Mouse (Mus musculus) limb, embryonic 13.5 days (tissue): Measurements from ENCODE around the gene Tubd1. TPM values are rescaled to one million over a fixed set of nuclear protein-coding genes. Genes with fewer than 3 reads are reported as not detected.

Experiments used
- ATAC-seq: fragments of 200-750 bp; cut with Nextera tagmentation; 2 replicates; pipeline ENCODE4 v1.8.0; 2017; ENCODE audit warnings: low read depth, moderate number of reproducible peaks, moderate TSS enrichment; ENCODE audit not compliant: low FRiP score
- H3K27ac ChIP-seq: fragments of 300-500 bp; sonication (generic); 2 replicates; pipeline ENCODE4 v1.5.1; 2015; ENCODE audit warnings: inconsistent platforms, mild to moderate bottlenecking, moderate library complexity
- H3K27me3 ChIP-seq: fragments of 300-500 bp; sonication (generic); 2 replicates; pipeline ENCODE4 v1.6.1; 2015; ENCODE audit warnings: mild to moderate bottlenecking, inconsistent platforms
- H3K36me3 ChIP-seq: fragments of 300-500 bp; sonication (generic); 2 replicates; pipeline ENCODE4 v1.6.1; 2015; ENCODE audit warnings: inconsistent platforms, mild to moderate bottlenecking, moderate library complexity
- H3K4me1 ChIP-seq: fragments of 300-500 bp; sonication (generic); 2 replicates; pipeline ENCODE4 v1.6.1; 2015; ENCODE audit warnings: inconsistent platforms
- H3K4me2 ChIP-seq: fragments of 300-500 bp; sonication (generic); replicated peaks from 2 replicates; pipeline ENCODE4 v1.6.1; 2015; ENCODE audit warnings: inconsistent platforms, mild to moderate bottlenecking, moderate library complexity
- H3K4me3 ChIP-seq: fragments of 300-500 bp; sonication (generic); 2 replicates; pipeline ENCODE4 v1.5.1; 2015; ENCODE audit warnings: moderate library complexity, mild to moderate bottlenecking, inconsistent platforms
- H3K9ac ChIP-seq: fragments of 300-500 bp; sonication (generic); 2 replicates; pipeline ENCODE4 v1.6.1; 2015; ENCODE audit warnings: mild to moderate bottlenecking, inconsistent platforms
- H3K9me3 ChIP-seq: fragments of 300-500 bp; sonication (generic); 2 replicates; pipeline ENCODE4 v1.6.1; 2016; ENCODE audit warnings: inconsistent platforms
- WGBS: fragments of 180-500 bp; shearing (Covaris S2); methylation state at CpG from one replicate; pipeline ENCODE4 v1.1.7; 2015; 5-methylcytosine and 5-hydroxymethylcytosine counted together
- polyA plus RNA-seq: library from polyadenylated mRNA; unstranded; fragments of >200 nt; fragmentation: Nextera tagmentation; extraction: Ambion mirVana; gene quantifications from 2 replicates; pipeline ENCODE4 v1.2.1, GENCODE M21; 2015

Tubd1 gene
- polyA plus RNA-seq, 1 experiment from 2014 or later: 10.9 TPM

- Histone ChIP-seq H3K36me3 (peaks cover 6% of the 10 kb centered on the region), H3K4me1 (peaks cover 31% of the 10 kb centered on the region), H3K4me2 (peak overlapping the region; percentile 49), H3K4me3 (no peak overlapping the region), H3K27ac (peak overlapping the region; percentile 89), H3K9me3 (no peaks in the 10 kb centered on the region), H3K27me3 (no peaks in the 10 kb centered on the region), H3K9ac (no peak overlapping the region)
- WGBS: 21% methylated on average over 15 of the region's 15 CpGs
- peak; percentile 65; the same call in 1 of the 2 replicates for ATAC-seq
Measured at GRCm38 (mm10) chr11:86571047-86571855, 26.5 kb downstream of the Tubd1 start.

DNA sequence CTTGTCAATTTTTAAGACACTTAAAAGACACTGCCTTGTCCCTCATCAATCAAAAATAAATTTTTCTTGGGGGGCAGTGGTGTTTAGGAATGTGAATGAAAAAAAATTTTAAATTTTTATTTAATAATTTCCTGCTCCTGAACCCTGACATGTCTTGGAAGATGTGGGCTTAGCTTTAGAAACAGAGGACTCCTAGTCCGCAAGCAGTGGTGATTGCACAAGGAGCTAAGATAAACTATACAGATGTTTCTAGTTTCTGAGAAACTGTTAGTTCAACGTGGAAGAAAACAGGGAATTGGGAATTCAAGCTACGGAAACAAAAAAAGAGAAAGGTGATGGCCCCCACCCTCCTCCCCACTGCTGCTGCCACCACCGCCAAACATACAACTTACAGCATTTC is 27.1 kb downstream of the Tubd1 start:
- Histone ChIP-seq H3K9ac (no peak overlapping the region), H3K36me3 (peaks cover 5% of the 10 kb centered on the region; the same call in 1 of the 2 replicates), H3K27ac (peak overlapping the region; percentile 58), H3K4me2 (peak overlapping the region; percentile 49; the same call in 1 of the 2 replicates), H3K27me3 (no peaks in the 10 kb centered on the region), H3K4me1 (peaks cover 31% of the 10 kb centered on the region), H3K9me3 (no peaks in the 10 kb centered on the region), H3K4me3 (no peak overlapping the region)
- ATAC-seq: no peak
- 41% methylated on average over 4 of the region's 4 CpGs for WGBS

- WGBS: 63% methylated on average over 2 of the region's 2 CpGs
- H3K4me2 ChIP-seq: no peak overlapping the region
- H3K9ac ChIP-seq: no peak overlapping the region
- H3K4me3 ChIP-seq: no peak overlapping the region
- H3K27me3 ChIP-seq: no peaks in the 10 kb centered on the region
- H3K36me3 ChIP-seq: no peaks in the 10 kb centered on the region
- no peak overlapping the region for H3K27ac ChIP-seq
- no peaks in the 10 kb centered on the region for H3K9me3 ChIP-seq
- peaks cover 31% of the 10 kb centered on the region for H3K4me1 ChIP-seq
- no peak for ATAC-seq
Measured at GRCm38 (mm10) chr11:86572623-86573022, 27.8 kb downstream of the Tubd1 start.

- H3K4me1 ChIP-seq: peaks cover 33% of the 10 kb centered on the region
- no peak for ATAC-seq
- no peak overlapping the region for H3K4me3 ChIP-seq
- H3K4me2 ChIP-seq: no peak overlapping the region
- H3K9me3 ChIP-seq: no peaks in the 10 kb centered on the region
- no peaks in the 10 kb centered on the region for H3K36me3 ChIP-seq
- no peaks in the 10 kb centered on the region for H3K27me3 ChIP-seq
- no peak overlapping the region for H3K9ac ChIP-seq
- H3K27ac ChIP-seq: no peak overlapping the region
- 90% methylated on average over 6 of the region's 6 CpGs for WGBS
Measured at GRCm38 (mm10) chr11:86573646-86574231, 28.9 kb downstream of the Tubd1 start.

GRCm38 (mm10) chr11:86574408-86574807 is 29.6 kb downstream of the Tubd1 start:
- no peak overlapping the region for H3K4me2 ChIP-seq
- no peak overlapping the region for H3K4me3 ChIP-seq
- no peaks in the 10 kb centered on the region for H3K9me3 ChIP-seq
- H3K27me3 ChIP-seq: no peaks in the 10 kb centered on the region
- no peak overlapping the region for H3K27ac ChIP-seq
- WGBS: 78% methylated on average over 2 of the region's 2 CpGs
- no peak for ATAC-seq
- no peak overlapping the region for H3K9ac ChIP-seq
- H3K36me3 ChIP-seq: no peaks in the 10 kb centered on the region
- H3K4me1 ChIP-seq: peaks cover 39% of the 10 kb centered on the region

- Histone ChIP-seq H3K4me3 (no peak overlapping the region), H3K4me2 (no peak overlapping the region), H3K9me3 (no peaks in the 10 kb centered on the region), H3K4me1 (peaks cover 30% of the 10 kb centered on the region), H3K27me3 (no peaks in the 10 kb centered on the region), H3K27ac (no peak overlapping the region), H3K9ac (no peak overlapping the region), H3K36me3 (no peaks in the 10 kb centered on the region)
- WGBS: 75% methylated on average over 7 of the region's 7 CpGs
- no peak for ATAC-seq
Measured at GRCm38 (mm10) chr11:86575632-86576378, 31.0 kb downstream of the Tubd1 start.

DNA sequence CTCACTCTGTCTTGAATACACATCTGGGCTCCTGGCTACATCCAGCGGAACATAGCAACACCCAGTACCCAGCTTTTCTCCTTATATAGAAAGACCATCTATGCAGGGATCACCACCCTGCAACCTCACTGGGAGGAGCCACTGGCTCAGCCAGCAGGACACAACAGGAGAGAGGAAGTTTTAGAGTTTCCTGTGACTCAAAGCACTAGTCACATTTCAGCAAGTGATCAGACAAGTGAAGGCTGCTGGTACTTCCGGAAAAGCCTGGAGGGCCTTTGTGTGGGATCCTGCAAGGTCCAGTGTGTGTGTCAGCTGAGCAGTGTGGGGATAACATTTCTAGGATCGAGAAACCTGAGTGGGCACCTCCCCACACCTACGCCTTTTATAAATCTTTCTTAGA is 32.4 kb downstream of the Tubd1 start:
- Histone ChIP-seq H3K27ac (no peak overlapping the region), H3K36me3 (no peaks in the 10 kb centered on the region), H3K27me3 (no peaks in the 10 kb centered on the region), H3K4me2 (no peak overlapping the region), H3K9ac (no peak overlapping the region), H3K4me3 (no peak overlapping the region), H3K4me1 (peaks cover 16% of the 10 kb centered on the region; the same call in 1 of the 2 replicates), H3K9me3 (no peaks in the 10 kb centered on the region)
- 67% methylated on average over 4 of the region's 4 CpGs for WGBS
- ATAC-seq: no peak; the same call in 1 of the 2 replicates

GRCm38 (mm10) chr11:86578106-86578808 is 33.5 kb downstream of the Tubd1 start:
- H3K27me3 ChIP-seq: no peaks in the 10 kb centered on the region
- H3K27ac ChIP-seq: no peak overlapping the region
- H3K4me3 ChIP-seq: no peak overlapping the region
- H3K36me3 ChIP-seq: peaks cover 7% of the 10 kb centered on the region; the same call in 1 of the 2 replicates
- no peak for ATAC-seq
- 83% methylated on average over 6 of the region's 6 CpGs for WGBS
- 0 out of 2 replicates have a peak, but pooled peaks cover 11% of the 10 kb centered on the region for H3K4me1 ChIP-seq
- H3K4me2 ChIP-seq: no peak overlapping the region
- no peaks in the 10 kb centered on the region for H3K9me3 ChIP-seq
- H3K9ac ChIP-seq: no peak overlapping the region

DNA sequence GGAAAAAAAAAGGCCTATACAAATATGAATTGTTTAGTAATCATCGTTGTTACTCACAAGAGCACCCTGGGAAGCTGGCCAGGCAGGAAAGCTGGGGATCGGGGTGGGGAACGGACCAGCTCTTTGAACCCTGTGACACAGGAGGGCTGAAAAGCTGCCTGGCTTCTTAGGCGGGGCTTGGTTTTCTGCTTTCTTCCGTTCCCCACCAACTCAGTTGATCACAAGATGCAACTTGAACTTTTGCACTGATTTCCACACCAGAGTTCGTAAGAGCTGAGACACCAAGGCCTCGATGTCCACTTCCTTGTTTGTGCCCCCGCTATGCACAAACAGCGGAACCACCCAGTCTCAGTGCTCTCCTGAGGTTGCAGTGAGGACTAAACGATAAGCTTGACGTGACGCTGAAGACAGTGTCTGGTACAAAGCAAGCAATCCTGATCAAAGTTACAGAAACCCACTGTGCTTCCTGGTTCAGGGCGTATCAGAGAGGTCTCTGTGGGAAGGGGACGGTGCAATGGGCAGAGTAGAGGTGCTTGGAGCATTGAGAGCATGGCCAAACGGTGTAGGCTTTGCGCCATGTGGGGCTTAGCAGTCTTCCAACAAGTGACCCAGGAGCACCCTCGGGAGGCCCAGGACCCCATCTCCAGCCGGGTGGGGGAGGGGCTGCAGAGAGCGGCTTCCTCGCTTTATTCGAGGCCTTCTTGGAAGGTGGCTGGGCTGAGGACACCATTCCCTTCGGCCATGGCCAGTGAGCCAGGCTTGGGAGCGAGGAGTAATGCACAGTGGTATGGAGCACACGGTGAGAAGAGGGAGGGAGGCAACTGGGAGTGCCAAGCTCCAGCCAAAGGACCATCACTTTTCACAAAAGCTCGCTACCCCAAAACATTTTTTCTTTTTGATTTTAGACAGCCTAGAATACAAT is 34.3 kb downstream of the Tubd1 start:
- no peak overlapping the region for H3K9ac ChIP-seq
- H3K9me3 ChIP-seq: no peaks in the 10 kb centered on the region
- 0 out of 2 replicates have a peak, but pooled peaks cover 11% of the 10 kb centered on the region for H3K4me1 ChIP-seq
- 78% methylated on average over 25 of the region's 25 CpGs for WGBS
- no peaks in the 10 kb centered on the region for H3K27me3 ChIP-seq
- H3K36me3 ChIP-seq: peaks cover 7% of the 10 kb centered on the region; the same call in 1 of the 2 replicates
- no peak overlapping the region for H3K27ac ChIP-seq
- H3K4me2 ChIP-seq: no peak overlapping the region
- no peak overlapping the region for H3K4me3 ChIP-seq
- ATAC-seq: no peak

GRCm38 (mm10) chr11:86579731-86580318 is 35.0 kb downstream of the Tubd1 start:
- Histone ChIP-seq H3K9ac (no peak overlapping the region), H3K27me3 (no peaks in the 10 kb centered on the region), H3K36me3 (peaks cover 7% of the 10 kb centered on the region; the same call in 1 of the 2 replicates), H3K4me1 (0 out of 2 replicates have a peak, but pooled peaks cover 11% of the 10 kb centered on the region), H3K4me2 (no peak overlapping the region), H3K9me3 (no peaks in the 10 kb centered on the region), H3K4me3 (no peak overlapping the region), H3K27ac (no peak overlapping the region)
- ATAC-seq: no peak
- WGBS: 70% methylated on average over 10 of the region's 10 CpGs
